Mouse (Mus musculus): ENCODE measurements around the gene Efcab5.

The Efcab5 gene

GRCm38 (mm10) chr11:77214142-77214692, 25.4 kb upstream of the Efcab5 start:
- H3K4me3 ChIP-seq (replicated peaks; ENCODE audit: low read length), result no peak overlapping the region

GRCm38 (mm10) chr11:77200703-77201102, 11.9 kb upstream of the Efcab5 start:
- no peaks in the 10 kb centered on the region for H3K27me3 ChIP-seq (ENCODE audit: insufficient read depth, low read length)
- TF ChIP-seq NANOG (IDR thresholded peaks at IDR 0.05; ENCODE audit: borderline replicate concordance, low read length) (no peak), POU5F1 (IDR thresholded peaks at IDR 0.05; ENCODE audit: borderline replicate concordance, low read length) (no peak), CTCF (conservative IDR thresholded peaks at IDR 0.05; ENCODE audit: low read length) (no peak)
- no peaks in the 10 kb centered on the region for H3K9me3 ChIP-seq (ENCODE audit: low read length)
- no peaks in the 10 kb centered on the region for H3K36me3 ChIP-seq (ENCODE audit: insufficient read depth, low read length)
- H3K4me1 ChIP-seq (replicated peaks; ENCODE audit: low read depth, low read length), result peaks cover 15% of the 10 kb centered on the region
- no peak overlapping the region for H3K4me3 ChIP-seq (replicated peaks; ENCODE audit: low read length)

More at GRCm38 (mm10) chr11:77214142-77214692, 25.4 kb upstream of the Efcab5 start:
- Histone ChIP-seq H3K27me3 (ENCODE audit: insufficient read depth, low read length) (peaks cover 19% of the 10 kb centered on the region), H3K9me3 (ENCODE audit: low read length) (no peaks in the 10 kb centered on the region), H3K4me1 (replicated peaks; ENCODE audit: low read depth, low read length) (peaks cover 13% of the 10 kb centered on the region), H3K36me3 (ENCODE audit: insufficient read depth, low read length) (no peaks in the 10 kb centered on the region)
- TF ChIP-seq POU5F1 (IDR thresholded peaks at IDR 0.05; ENCODE audit: borderline replicate concordance, low read length) (no peak), NANOG (IDR thresholded peaks at IDR 0.05; ENCODE audit: borderline replicate concordance, low read length) (no peak)

- no peak overlapping the region for H3K4me3 ChIP-seq (replicated peaks; ENCODE audit: low read length)
- H3K36me3 ChIP-seq (ENCODE audit: insufficient read depth, low read length), result no peaks in the 10 kb centered on the region
- no peaks in the 10 kb centered on the region for H3K27me3 ChIP-seq (ENCODE audit: insufficient read depth, low read length)
- H3K9me3 ChIP-seq (ENCODE audit: low read length), result no peaks in the 10 kb centered on the region
- H3K4me1 ChIP-seq (replicated peaks; ENCODE audit: low read depth, low read length), result peaks cover 15% of the 10 kb centered on the region
- TF ChIP-seq CTCF (conservative IDR thresholded peaks at IDR 0.05; ENCODE audit: low read length), result no peak
- no peak for TF ChIP-seq NANOG (IDR thresholded peaks at IDR 0.05; ENCODE audit: borderline replicate concordance, low read length)
- TF ChIP-seq POU5F1 (IDR thresholded peaks at IDR 0.05; ENCODE audit: borderline replicate concordance, low read length), result no peak
Observed at GRCm38 (mm10) chr11:77199636-77200035, 10.9 kb upstream of the Efcab5 start.

GRCm38 (mm10) chr11:77196181-77197143, 7.7 kb upstream of the Efcab5 start:
- TF ChIP-seq CTCF (conservative IDR thresholded peaks at IDR 0.05; ENCODE audit: low read length) (no peak), POU5F1 (IDR thresholded peaks at IDR 0.05; ENCODE audit: borderline replicate concordance, low read length) (no peak), NANOG (IDR thresholded peaks at IDR 0.05; ENCODE audit: borderline replicate concordance, low read length) (no peak)
- Histone ChIP-seq H3K4me3 (replicated peaks; ENCODE audit: low read length) (no peak overlapping the region), H3K9me3 (ENCODE audit: low read length) (no peaks in the 10 kb centered on the region), H3K36me3 (ENCODE audit: insufficient read depth, low read length) (no peaks in the 10 kb centered on the region), H3K27me3 (ENCODE audit: insufficient read depth, low read length) (no peaks in the 10 kb centered on the region), H3K4me1 (replicated peaks; ENCODE audit: low read depth, low read length) (peaks cover 13% of the 10 kb centered on the region)

- H3K4me1 ChIP-seq (replicated peaks; ENCODE audit: low read depth, low read length), result peaks cover 6% of the 10 kb centered on the region
- no peak for TF ChIP-seq CTCF (conservative IDR thresholded peaks at IDR 0.05; ENCODE audit: low read length)
- TF ChIP-seq POU5F1 (IDR thresholded peaks at IDR 0.05; ENCODE audit: borderline replicate concordance, low read length), result no peak
- no peak for TF ChIP-seq NANOG (IDR thresholded peaks at IDR 0.05; ENCODE audit: borderline replicate concordance, low read length)
- H3K36me3 ChIP-seq (ENCODE audit: insufficient read depth, low read length), result no peaks in the 10 kb centered on the region
- H3K27me3 ChIP-seq (ENCODE audit: insufficient read depth, low read length), result no peaks in the 10 kb centered on the region
- H3K9me3 ChIP-seq (ENCODE audit: low read length), result no peaks in the 10 kb centered on the region
- no peak overlapping the region for H3K4me3 ChIP-seq (replicated peaks; ENCODE audit: low read length)
Observed at GRCm38 (mm10) chr11:77195360-77196109, 6.8 kb upstream of the Efcab5 start.

- H3K9me3 ChIP-seq (ENCODE audit: low read length), result no peaks in the 10 kb centered on the region
- no peak overlapping the region for H3K4me3 ChIP-seq (replicated peaks; ENCODE audit: low read length)
- H3K4me1 ChIP-seq (replicated peaks; ENCODE audit: low read depth, low read length), result peaks cover 3% of the 10 kb centered on the region
- H3K27me3 ChIP-seq (ENCODE audit: insufficient read depth, low read length), result no peaks in the 10 kb centered on the region
- TF ChIP-seq CTCF (conservative IDR thresholded peaks at IDR 0.05; ENCODE audit: low read length) (no peak), NANOG (IDR thresholded peaks at IDR 0.05; ENCODE audit: borderline replicate concordance, low read length) (no peak), POU5F1 (IDR thresholded peaks at IDR 0.05; ENCODE audit: borderline replicate concordance, low read length) (no peak)
- no peaks in the 10 kb centered on the region for H3K36me3 ChIP-seq (ENCODE audit: insufficient read depth, low read length)
Observed at GRCm38 (mm10) chr11:77194762-77195161, 6.0 kb upstream of the Efcab5 start.

- H3K27me3 ChIP-seq (ENCODE audit: insufficient read depth, low read length), result no peaks in the 10 kb centered on the region
- TF ChIP-seq POU5F1 (IDR thresholded peaks at IDR 0.05; ENCODE audit: borderline replicate concordance, low read length) (no peak), CTCF (conservative IDR thresholded peaks at IDR 0.05; ENCODE audit: low read length) (no peak), NANOG (IDR thresholded peaks at IDR 0.05; ENCODE audit: borderline replicate concordance, low read length) (no peak)
- no peaks in the 10 kb centered on the region for H3K36me3 ChIP-seq (ENCODE audit: insufficient read depth, low read length)
- H3K4me1 ChIP-seq (replicated peaks; ENCODE audit: low read depth, low read length), result no peaks in the 10 kb centered on the region
- H3K4me3 ChIP-seq (replicated peaks; ENCODE audit: low read length), result no peak overlapping the region
- H3K9me3 ChIP-seq (ENCODE audit: low read length), result no peaks in the 10 kb centered on the region
Observed at GRCm38 (mm10) chr11:77193941-77194553, 5.3 kb upstream of the Efcab5 start.

GRCm38 (mm10) chr11:77193410-77193809, 4.6 kb upstream of the Efcab5 start:
- TF ChIP-seq POU5F1 (IDR thresholded peaks at IDR 0.05; ENCODE audit: borderline replicate concordance, low read length) (no peak), CTCF (conservative IDR thresholded peaks at IDR 0.05; ENCODE audit: low read length) (no peak)
- no peak overlapping the region for H3K4me3 ChIP-seq (replicated peaks; ENCODE audit: low read length)
- no peaks in the 10 kb centered on the region for H3K27me3 ChIP-seq (ENCODE audit: insufficient read depth, low read length)
- no peaks in the 10 kb centered on the region for H3K9me3 ChIP-seq (ENCODE audit: low read length)
- H3K36me3 ChIP-seq (ENCODE audit: insufficient read depth, low read length), result no peaks in the 10 kb centered on the region
- no peaks in the 10 kb centered on the region for H3K4me1 ChIP-seq (replicated peaks; ENCODE audit: low read depth, low read length)
